ENCODE assay signal across 7 mouse cellular contexts in genomic region chr4:83314922-83315881, GRCm38 (mm10). TPM values are rescaled to one million over a fixed set of nuclear protein-coding genes. Genes with fewer than 3 reads are reported as not detected.
DNase-seq lines count a peak whose midpoint lies in the region; ATAC-seq lines count a peak whose summit lies in the region.

No protein-coding gene starts in this region.

- H3K27ac ChIP-seq in midbrain, embryonic 11.5 days (ENCODE audit: low read depth, low read length): no peak overlapping the region
- H3K27ac ChIP-seq in midbrain, embryonic 13.5 days: no peak overlapping the region; the same call in 1 of the 2 replicates

- DNase-seq in midbrain, embryonic 11.5 days (ENCODE audit: low spot score, missing footprints): peak; percentile 74
- peak; percentile 55 for DNase-seq in adipocyte (ENCODE audit: low spot score)
- peak; percentile 61 for DNase-seq in kidney, postnatal 36 days
- DNase-seq in naive thymus-derived CD4-positive, alpha-beta T cell, adult 2 months (ENCODE audit: low read depth): peak; percentile 71
- no peak for DNase-seq in layer of hippocampus, adult 9-10 months (ENCODE audit: low spot score)

- H3K27me3 ChIP-seq in midbrain, embryonic 11.5 days (ENCODE audit: control insufficient read depth, insufficient read depth, low read length): no peaks in the 10 kb centered on the region
- no peaks in the 10 kb centered on the region for H3K27me3 ChIP-seq in midbrain, embryonic 13.5 days

- no peaks in the 10 kb centered on the region for H3K9me3 ChIP-seq in midbrain, embryonic 11.5 days (ENCODE audit: control insufficient read depth, low read length)
- H3K9me3 ChIP-seq in midbrain, embryonic 13.5 days: no peaks in the 10 kb centered on the region

- WGBS in midbrain, embryonic 11.5 days: 60% methylated on average over 13 of the region's 13 CpGs
- 64% methylated on average over 13 of the region's 13 CpGs for WGBS in midbrain, embryonic 13.5 days

- no peaks in the 10 kb centered on the region for H3K36me3 ChIP-seq in midbrain, embryonic 11.5 days (ENCODE audit: control insufficient read depth, insufficient read depth, low read length)
- H3K36me3 ChIP-seq in midbrain, embryonic 13.5 days: no peaks in the 10 kb centered on the region

- no peak overlapping the region for H3K4me2 ChIP-seq in midbrain, embryonic 11.5 days
- H3K4me2 ChIP-seq in midbrain, embryonic 13.5 days (replicated peaks): no peak overlapping the region

- ATAC-seq in midbrain, embryonic 11.5 days (ENCODE audit: low FRiP score): no peak
- no peak for ATAC-seq in midbrain, embryonic 13.5 days
- ATAC-seq in granulocyte monocyte progenitor cell, adult 5-6 weeks (replicated peaks; ENCODE audit: poor library complexity, severe bottlenecking): peak; percentile 76

- no peak overlapping the region for H3K4me3 ChIP-seq in midbrain, embryonic 11.5 days (ENCODE audit: low read depth, low read length)
- H3K4me3 ChIP-seq in midbrain, embryonic 13.5 days (replicated peaks): no peak overlapping the region

- no peak overlapping the region for H3K9ac ChIP-seq in midbrain, embryonic 11.5 days (ENCODE audit: low read length)
- H3K9ac ChIP-seq in midbrain, embryonic 13.5 days (replicated peaks): no peak overlapping the region

- no peaks in the 10 kb centered on the region for H3K4me1 ChIP-seq in midbrain, embryonic 11.5 days (ENCODE audit: control insufficient read depth, insufficient read depth, low read length)
- no peaks in the 10 kb centered on the region for H3K4me1 ChIP-seq in midbrain, embryonic 13.5 days (replicated peaks)

RNA-seq across cellular contexts. Expression of gene Ttc39b, which starts 8.9 kb away (rescaled TPM):
- 1.9 and 2.1 TPM in 2 replicates for polyA plus RNA-seq in midbrain, embryonic 11.5 days (2014; fragmentation: Nextera tagmentation; extraction: Ambion mirVana)
- polyA plus RNA-seq in midbrain, embryonic 13.5 days (2015; fragmentation: Nextera tagmentation; extraction: Ambion mirVana): 3.7 and 4.4 TPM in 2 replicates
- 0.19 TPM in 1 of 2 replicates, not detected in the other for total RNA-seq in granulocyte monocyte progenitor cell, adult 5-6 weeks (2014; fragmentation: Nextera tagmentation)
- total RNA-seq in granulocyte monocyte progenitor cell, adult 5-6 weeks (2017): 0.26 and 1.6 TPM in 2 replicates
